Mouse (Mus musculus) left cerebral cortex, postnatal 36 days (tissue): ENCODE measurements around the gene Mettl1. TPM values are rescaled to one million over a fixed set of nuclear protein-coding genes. Genes with fewer than 3 reads are reported as not detected.
"Not testable (repeated sequence)": the region's sequence is repeated elsewhere in the genome, so short reads cannot be mapped to it uniquely, and the experiment has no call there.

Source experiments
- DNase-seq, 2 experiments: peaks; one replicate each; pipeline ENCODE4 v3.0.0; 2021 to 2022; ENCODE audit warnings: low spot score in 2 of 2, mixed read lengths in 1 of 2
- intact Hi-C: fragments of 180-260 bp; cut with DNase I; formaldehyde crosslinking; loops from one replicate; pipeline ENCODE4 v1.15.1; 2025
- total RNA-seq, 2 experiments: library from RNA; stranded (reverse); gene quantifications; 2 replicates each; pipeline ENCODE4 v1.2.3; 2021

Mettl1 gene
- total RNA-seq, 2 experiments from 2014 or later, result 9.2 to 10.6 TPM

GRCm38 (mm10) chr10:127063913-127064870 lies 23.0 kb downstream of the Mettl1 start:
- DNase-seq, result no peak
- intact Hi-C loops, result no loop called here

- intact Hi-C loops, result no loop called here
- DNase-seq, result no peak
Observed at GRCm38 (mm10) chr10:127065981-127066380, 24.8 kb downstream of the Mettl1 start.

GRCm38 (mm10) chr10:127066519-127067018 lies 25.4 kb downstream of the Mettl1 start:
- intact Hi-C loops, result no loop called here
- no peak for DNase-seq

- DNase-seq, result no peak
- intact Hi-C loops, result no loop called here
Observed at GRCm38 (mm10) chr10:127068360-127069038, 27.3 kb downstream of the Mettl1 start.

GRCm38 (mm10) chr10:127069281-127070189 lies 28.3 kb downstream of the Mettl1 start:
- no peak for DNase-seq
- intact Hi-C loops, result no loop called here

- intact Hi-C loops, result no loop called here
- DNase-seq, result peak; percentile 92
Observed at GRCm38 (mm10) chr10:127070190-127071121, 29.2 kb downstream of the Mettl1 start, which contains the start of gene Tspan31. Tspan31 (minus strand) TSS chr10:127070264.

GRCm38 (mm10) chr10:127071203-127071602 lies 30.0 kb downstream of the Mettl1 start:
- intact Hi-C loops, result no loop called here

GRCm38 (mm10) chr10:127072270-127072669 lies 31.1 kb downstream of the Mettl1 start:
- DNase-seq, intact Hi-C loops: not testable (repeated sequence)

More at GRCm38 (mm10) chr10:127071203-127071602, 30.0 kb downstream of the Mettl1 start:
- no peak for DNase-seq

- DNase-seq, intact Hi-C loops: not testable (repeated sequence)
Observed at GRCm38 (mm10) chr10:127072969-127073368, 31.8 kb downstream of the Mettl1 start.

- intact Hi-C loops, result no loop called here
- DNase-seq, result no peak
Observed at GRCm38 (mm10) chr10:127073981-127074380, 32.8 kb downstream of the Mettl1 start.

- no peak for DNase-seq
- intact Hi-C loops, result loop anchor here (5.0 kb wide), 1 partner anchor 92 kb away; the partner anchor contains the start of gene B4galnt1
Observed at GRCm38 (mm10) chr10:127075080-127075479, 33.9 kb downstream of the Mettl1 start, which contains the start of gene Agap2. Agap2 (plus strand) TSS chr10:127075284.

- intact Hi-C loops, result loop anchor here (5.0 kb wide), 1 partner anchor 92 kb away; the partner anchor contains the start of gene B4galnt1
Observed at GRCm38 (mm10) chr10:127075651-127076050, 34.4 kb downstream of the Mettl1 start.

GRCm38 (mm10) chr10:127076082-127076481 lies 34.9 kb downstream of the Mettl1 start:
- peak in 1 of 2 experiments; percentile 40 for DNase-seq
- intact Hi-C loops, result loop anchor here (5.0 kb wide), 1 partner anchor 91 kb away; the partner anchor contains the start of gene B4galnt1

More at GRCm38 (mm10) chr10:127075651-127076050, 34.4 kb downstream of the Mettl1 start:
- DNase-seq, result no peak

- intact Hi-C loops, result loop anchor here (5.0 kb wide), 1 partner anchor 90 kb away; the partner anchor contains the start of gene B4galnt1
- DNase-seq, result peak in 1 of 2 experiments; percentile 48
Observed at GRCm38 (mm10) chr10:127077515-127077914, 36.3 kb downstream of the Mettl1 start.

- peak; percentile 65 to 69 for DNase-seq
- intact Hi-C loops, result loop anchor here (5.0 kb wide), 1 partner anchor 89 kb away; the partner anchor contains the start of gene B4galnt1
Observed at GRCm38 (mm10) chr10:127078001-127078676, 36.9 kb downstream of the Mettl1 start.

GRCm38 (mm10) chr10:127078677-127079575 lies 37.7 kb downstream of the Mettl1 start:
- peak; percentile 71 to 81 for DNase-seq
- intact Hi-C loops, result loop anchor here (5.0 kb wide), 1 partner anchor 88 kb away; the partner anchor contains the start of gene B4galnt1
